Mouse (Mus musculus) fibroblast of lung, adult 2 months (primary cell): ENCODE results near the gene Abcg2.

Experiments
- DNase-seq: peaks from one replicate; pipeline ENCODE4 v3.0.0-alpha.2; 2011; ENCODE audit warnings: low read depth

The Abcg2 gene

GRCm38 (mm10) chr6:58638566-58638965 is 54.2 kb downstream of the Abcg2 start:
- no peak for DNase-seq

GRCm38 (mm10) chr6:58639391-58639790 is 55.1 kb downstream of the Abcg2 start:
- DNase-seq, result no peak

- no peak for DNase-seq
Observed at GRCm38 (mm10) chr6:58640333-58641018, 56.2 kb downstream of the Abcg2 start.

GRCm38 (mm10) chr6:58641056-58641799 is 56.9 kb downstream of the Abcg2 start:
- DNase-seq, result no peak

GRCm38 (mm10) chr6:58642191-58642590 is 57.9 kb downstream of the Abcg2 start:
- no peak for DNase-seq

GRCm38 (mm10) chr6:58644586-58644985 is 60.3 kb downstream of the Abcg2 start:
- no peak for DNase-seq

GRCm38 (mm10) chr6:58648100-58648749 is 63.9 kb downstream of the Abcg2 start:
- no peak for DNase-seq

GRCm38 (mm10) chr6:58650136-58650535 is 65.8 kb downstream of the Abcg2 start:
- DNase-seq, result no peak

GRCm38 (mm10) chr6:58651038-58651437 is 66.7 kb downstream of the Abcg2 start:
- DNase-seq, result no peak

- no peak for DNase-seq
Observed at GRCm38 (mm10) chr6:58660951-58661575, 76.7 kb downstream of the Abcg2 start.

GRCm38 (mm10) chr6:58677802-58678201 is 93.5 kb downstream of the Abcg2 start:
- DNase-seq, result no peak

GRCm38 (mm10) chr6:58678530-58678929 is 94.2 kb downstream of the Abcg2 start:
- no peak for DNase-seq

- no peak for DNase-seq
Observed at GRCm38 (mm10) chr6:58691584-58691983, 107.3 kb downstream of the Abcg2 start.

- DNase-seq, result no peak
Observed at GRCm38 (mm10) chr6:58694257-58694656, 109.9 kb downstream of the Abcg2 start.

GRCm38 (mm10) chr6:58694765-58695164 is 110.4 kb downstream of the Abcg2 start:
- DNase-seq, result no peak

- no peak for DNase-seq
Observed at GRCm38 (mm10) chr6:58710369-58710768, 126.0 kb downstream of the Abcg2 start.

- DNase-seq, result no peak
Observed at GRCm38 (mm10) chr6:58711909-58712308, 127.6 kb downstream of the Abcg2 start.

GRCm38 (mm10) chr6:58733851-58734250 is 149.5 kb downstream of the Abcg2 start:
- no peak for DNase-seq

GRCm38 (mm10) chr6:58735090-58735489 is 150.8 kb downstream of the Abcg2 start:
- DNase-seq, result no peak
